Mouse (Mus musculus): ENCODE results near the gene Lax1.

Gene Lax1

GRCm38 (mm10) chr1:133638517-133638916 is 51.4 kb downstream of the Lax1 start:
- no peak for DNase-seq (ENCODE audit: low spot score in 2 of 2)

- DNase-seq (ENCODE audit: low spot score in 2 of 2): no peak
These were observed 57.7 kb downstream of the Lax1 start for GRCm38 (mm10) chr1:133632168-133632567.

All from spleen, postnatal 10 days (tissue).